Mouse (Mus musculus) left cerebral cortex, adult 2 months (tissue): Measurements from ENCODE around the gene Dgke. TPM values are rescaled to one million over a fixed set of nuclear protein-coding genes. Genes with fewer than 3 reads are reported as not detected.

Source experiments
- DNase-seq, 2 experiments: peaks; one replicate each; pipeline ENCODE4 v3.0.0; 2021 to 2022; ENCODE audit warnings: low spot score in 2 of 2, mixed read lengths in 1 of 2; ENCODE audit errors: extremely low spot score in 1 of 2
- H3K27ac ChIP-seq: fragments of 200-600 bp; 2 replicates; pipeline ENCODE4 v1.8.1; 2022
- H3K4me3 ChIP-seq: fragments of 200-600 bp; 2 replicates; pipeline ENCODE4 v1.8.1; 2022
- CTCF ChIP-seq: fragments of 200-600 bp; IDR thresholded peaks from 2 replicates; pipeline ENCODE4 v1.8.1; 2022; ENCODE audit warnings: antibody characterized with exemption, mild to moderate bottlenecking, moderate library complexity
- intact Hi-C: fragments of 180-260 bp; cut with DNase I; formaldehyde crosslinking; loops from one replicate; pipeline ENCODE4 v1.15.1; 2025
- total RNA-seq, 2 experiments: library from RNA; stranded (reverse); gene quantifications; 2 replicates each; pipeline ENCODE4 v1.2.3; 2021

The Dgke gene
- total RNA-seq, 2 experiments from 2014 or later, result 52.8 to 57.0 TPM

DNA sequence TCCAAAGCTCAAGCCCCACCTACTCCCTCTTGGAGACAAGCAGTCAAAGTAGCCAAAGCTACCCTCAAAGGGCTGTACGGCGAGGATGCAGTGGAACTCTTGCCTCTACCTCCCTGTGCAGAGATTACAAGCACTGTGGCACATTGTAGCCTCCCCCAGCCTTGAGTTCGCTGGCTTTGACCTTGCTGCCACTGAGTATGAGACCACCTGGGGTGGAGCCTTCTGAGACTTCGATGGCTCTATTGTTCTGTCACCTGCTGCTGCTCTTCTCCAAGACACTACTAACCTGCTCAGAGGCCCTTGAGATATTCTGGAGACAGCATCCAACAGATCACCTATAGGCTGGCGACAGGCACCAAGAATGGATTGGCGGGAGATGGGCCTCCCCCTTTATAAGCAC is 36.1 kb downstream of the Dgke start:
- DNase-seq, result no peak
- Histone ChIP-seq H3K27ac (no peak overlapping the region), H3K4me3 (no peak overlapping the region)
- no peak for TF ChIP-seq CTCF
- intact Hi-C loops, result no loop called here

DNA sequence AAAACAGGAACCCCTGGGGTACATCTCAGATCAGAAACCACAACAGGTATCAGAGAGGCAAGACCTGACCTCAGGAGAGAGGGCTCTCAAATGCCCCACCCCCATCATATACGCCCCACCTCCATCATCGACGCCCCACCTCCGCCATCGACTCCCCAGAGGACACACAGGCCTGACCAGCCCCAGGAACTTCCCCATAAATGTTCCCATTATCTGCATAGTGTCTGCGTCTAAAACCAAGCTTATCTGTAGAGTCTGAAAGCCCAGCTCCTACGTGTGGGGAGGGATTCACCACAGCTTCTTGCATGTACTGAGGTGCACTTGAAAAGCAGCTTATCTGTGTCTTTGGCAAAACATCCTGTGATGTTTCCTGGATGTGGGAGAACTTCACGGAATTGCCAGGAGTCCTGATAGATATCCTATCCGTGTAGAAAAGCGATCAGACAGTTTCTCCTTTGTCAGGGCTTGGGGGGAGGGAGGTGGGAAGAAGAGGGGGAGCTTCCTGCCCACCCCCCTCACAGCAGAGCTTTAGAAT is 37.7 kb downstream of the Dgke start:
- TF ChIP-seq CTCF, result no peak
- intact Hi-C loops, result no loop called here
- DNase-seq, result no peak
- Histone ChIP-seq H3K4me3 (no peak overlapping the region), H3K27ac (no peak overlapping the region)

DNA sequence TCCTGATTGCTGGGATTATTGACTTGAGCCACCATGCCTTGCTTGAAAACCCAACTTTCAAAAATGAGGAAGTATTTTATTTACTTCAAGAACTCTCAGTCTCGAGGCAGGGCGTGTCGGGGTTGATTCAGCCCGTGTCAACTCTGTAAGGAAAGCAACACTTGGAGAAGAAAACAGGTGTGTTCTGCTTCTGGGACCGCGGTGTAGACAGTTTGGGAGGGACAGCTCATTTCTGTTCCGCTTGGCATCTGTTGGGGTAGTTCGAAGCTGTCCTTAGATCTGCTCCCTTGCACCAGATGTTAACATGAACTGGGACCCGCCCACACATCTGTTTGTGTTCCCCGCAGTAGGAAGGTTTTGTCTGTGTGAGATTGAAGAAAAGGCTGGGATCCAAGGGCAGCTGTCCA is 38.7 kb downstream of the Dgke start:
- H3K27ac ChIP-seq, result no peak overlapping the region
- no peak for DNase-seq
- intact Hi-C loops, result no loop called here
- no peak overlapping the region for H3K4me3 ChIP-seq
- TF ChIP-seq CTCF, result no peak

DNA sequence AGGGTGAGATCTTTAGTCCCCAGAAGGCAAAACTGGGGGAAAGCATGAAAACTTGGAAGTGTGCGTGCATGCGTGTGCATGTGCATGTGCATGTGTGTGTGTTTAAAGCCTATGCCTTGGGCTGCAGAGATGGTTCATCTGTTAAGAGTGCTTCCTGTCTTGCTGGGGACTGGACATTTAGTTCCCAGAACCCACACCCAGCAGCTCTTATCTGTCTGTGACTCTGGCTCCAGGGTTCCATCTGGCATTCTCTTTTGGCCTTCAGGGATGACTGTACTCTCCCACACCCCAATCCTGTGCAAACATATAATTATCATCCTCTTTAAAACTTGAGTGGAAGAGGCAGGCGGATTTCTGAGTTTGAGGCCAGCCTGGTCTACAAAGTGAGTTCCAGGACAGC is 40.5 kb downstream of the Dgke start:
- H3K27ac ChIP-seq, result no peak overlapping the region
- no peak for TF ChIP-seq CTCF
- DNase-seq, result no peak
- intact Hi-C loops, result no loop called here
- no peak overlapping the region for H3K4me3 ChIP-seq

DNA sequence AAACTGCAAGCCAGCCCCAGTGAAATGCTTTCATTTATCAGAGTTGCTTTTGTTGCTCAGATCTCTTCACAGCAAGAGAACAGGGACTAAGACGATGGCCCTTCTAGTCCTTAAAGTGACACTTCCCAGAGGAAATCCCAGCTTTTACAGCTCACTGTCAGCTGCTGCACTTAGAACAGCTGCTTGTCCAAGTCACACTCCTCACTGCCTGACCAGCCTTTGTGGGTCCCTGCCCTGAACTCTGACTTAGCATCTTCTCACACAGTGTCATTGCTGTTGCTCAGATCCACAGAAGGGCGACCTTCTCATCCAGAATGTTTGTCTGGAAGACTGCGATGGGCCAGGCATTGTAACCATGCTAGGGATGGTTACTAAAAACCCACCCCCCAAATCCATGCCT is 41.0 kb downstream of the Dgke start:
- intact Hi-C loops, result no loop called here
- DNase-seq, result no peak
- no peak overlapping the region for H3K4me3 ChIP-seq
- no peak overlapping the region for H3K27ac ChIP-seq
- no peak for TF ChIP-seq CTCF

DNA sequence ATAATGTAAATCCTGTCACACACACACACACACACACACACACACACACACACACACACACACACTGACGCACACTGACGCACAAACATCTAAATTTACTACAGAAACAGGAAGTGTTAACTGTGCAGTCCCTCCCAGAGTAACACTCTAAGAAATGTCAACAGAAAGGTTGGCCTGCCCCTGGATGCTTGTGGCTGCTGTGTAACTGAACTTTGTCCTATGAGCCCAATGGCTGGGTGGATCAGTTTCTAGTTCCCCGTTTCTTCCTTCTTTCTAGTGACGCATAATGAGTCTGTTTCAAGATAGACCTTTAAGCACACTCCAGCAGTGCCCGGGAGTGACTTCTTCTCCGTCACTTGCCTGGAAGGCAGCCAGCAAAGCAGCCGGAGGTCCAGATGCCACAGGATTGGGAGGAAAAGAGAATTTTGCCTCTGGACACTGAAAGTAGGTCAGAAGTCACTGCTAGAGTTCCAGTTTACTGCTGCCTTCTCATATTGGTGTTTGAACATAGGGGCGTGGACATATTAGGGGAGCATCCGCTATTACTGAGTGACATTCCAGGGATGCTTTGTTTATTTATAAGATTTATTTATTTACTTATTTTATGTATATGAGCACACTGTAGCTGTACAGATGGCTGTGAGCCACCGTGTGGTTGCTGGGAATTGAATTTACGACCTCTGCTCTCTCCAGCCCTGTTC is 42.3 kb downstream of the Dgke start:
- no peak overlapping the region; the same call in 1 of the 2 replicates for H3K27ac ChIP-seq
- TF ChIP-seq CTCF, result no peak
- DNase-seq, result no peak
- no peak overlapping the region for H3K4me3 ChIP-seq
- intact Hi-C loops, result no loop called here

DNA sequence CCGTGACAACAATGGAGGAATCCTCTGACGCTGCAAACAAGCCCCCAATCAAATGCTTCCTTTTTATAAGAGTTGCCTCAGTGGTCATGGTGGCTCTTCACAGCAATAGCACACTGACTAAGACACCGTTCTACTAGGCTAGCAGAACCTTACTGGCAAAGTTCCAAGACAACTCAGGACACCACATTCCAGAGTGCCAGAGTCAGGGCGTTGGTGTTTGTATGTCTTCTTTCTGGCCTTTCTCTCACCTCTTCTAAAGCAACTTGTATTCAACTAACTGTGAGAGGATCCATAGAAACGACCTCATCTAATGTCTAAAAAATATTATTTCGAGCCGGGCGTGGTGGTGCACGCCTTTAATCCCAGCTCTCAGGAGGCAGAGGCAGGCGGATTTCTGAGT is 43.2 kb downstream of the Dgke start:
- Histone ChIP-seq H3K4me3 (no peak overlapping the region), H3K27ac (no peak overlapping the region)
- TF ChIP-seq CTCF, result no peak
- DNase-seq, result no peak
- intact Hi-C loops, result no loop called here

DNA sequence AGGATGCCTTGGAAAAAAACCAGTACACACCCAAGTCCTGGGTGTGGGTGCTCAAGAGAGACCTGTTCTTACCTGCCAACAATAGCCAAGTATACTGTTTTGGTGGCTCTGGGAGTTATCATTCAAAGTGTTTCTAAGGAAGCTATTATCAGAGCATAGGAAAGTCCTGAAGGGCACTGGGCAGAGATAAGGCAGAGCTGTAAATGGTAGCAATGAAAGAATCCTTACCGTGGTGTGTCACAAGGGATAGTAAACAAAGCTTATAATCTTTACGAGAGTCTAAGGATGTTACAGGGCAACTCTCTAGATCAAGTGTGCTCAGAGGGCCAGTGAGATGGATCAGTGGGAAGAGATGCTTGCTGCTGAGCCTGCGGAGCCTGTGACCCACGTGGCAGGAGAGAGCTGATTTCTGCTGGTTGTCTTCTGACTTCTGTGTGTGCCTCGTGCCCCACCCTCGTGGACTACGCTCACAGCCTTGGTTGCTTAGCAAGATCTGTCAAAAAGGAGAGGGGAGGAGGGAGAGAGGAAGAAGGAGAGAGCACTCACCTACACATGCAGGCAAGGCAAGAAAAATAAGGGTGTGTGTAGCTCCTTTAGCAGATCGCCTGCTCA is 44.4 kb downstream of the Dgke start:
- H3K27ac ChIP-seq, result no peak overlapping the region
- TF ChIP-seq CTCF, result no peak
- intact Hi-C loops, result no loop called here
- peak in 1 of 2 experiments; percentile 16 for DNase-seq
- H3K4me3 ChIP-seq, result no peak overlapping the region

DNA sequence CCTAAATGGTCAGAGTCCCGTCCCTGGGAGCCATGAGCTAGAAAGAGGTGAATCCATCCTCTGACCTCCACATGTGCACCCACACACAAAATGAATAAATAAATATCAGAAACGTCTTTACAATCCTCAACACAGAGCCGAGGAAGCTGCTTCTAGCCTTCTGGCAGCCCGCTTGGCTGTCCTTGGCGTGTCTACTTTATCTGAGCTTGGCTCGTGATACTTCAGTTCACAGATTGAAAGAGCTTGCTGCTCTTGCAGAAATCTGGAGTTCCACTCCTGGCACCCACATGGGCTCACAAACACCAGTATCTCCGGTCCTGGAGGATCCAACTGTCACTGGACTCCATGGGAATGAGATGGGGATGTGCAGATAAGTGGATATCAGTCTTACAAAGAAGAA is 45.0 kb downstream of the Dgke start:
- Histone ChIP-seq H3K27ac (no peak overlapping the region), H3K4me3 (no peak overlapping the region)
- DNase-seq, result no peak
- intact Hi-C loops, result no loop called here
- no peak for TF ChIP-seq CTCF

DNA sequence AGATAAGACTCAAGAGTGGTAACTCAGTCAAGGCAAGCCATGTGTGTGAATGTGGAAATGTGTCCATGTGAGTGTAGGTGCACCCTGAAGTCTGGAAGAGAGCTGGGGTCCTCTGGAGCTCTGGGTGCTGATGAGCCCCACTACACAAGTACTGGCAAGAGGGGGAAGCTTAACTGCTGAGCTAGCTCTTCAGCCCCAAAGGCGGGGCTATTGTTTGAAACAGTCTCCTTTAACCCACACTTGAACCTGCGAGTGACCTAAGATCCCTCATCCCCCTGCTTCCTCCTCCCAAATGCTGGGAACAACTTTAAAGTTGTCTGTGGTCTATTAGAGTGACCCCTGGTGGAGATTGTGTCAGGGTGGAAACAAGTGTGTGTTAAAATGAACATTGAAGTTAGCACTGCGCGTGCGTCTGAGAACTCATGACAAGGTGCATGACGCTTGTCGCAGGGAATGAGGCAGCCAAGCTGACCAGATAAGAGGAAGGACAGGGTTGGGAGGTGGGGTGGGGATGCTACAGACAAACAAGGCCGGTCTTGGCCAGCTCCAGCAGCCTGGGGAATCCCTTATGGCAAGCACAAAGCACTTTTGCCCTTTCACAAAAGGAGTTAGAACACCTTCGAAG is 45.9 kb downstream of the Dgke start:
- TF ChIP-seq CTCF, result peak; percentile 33; the same call in 1 of the 2 replicates
- Histone ChIP-seq H3K27ac (no peak overlapping the region), H3K4me3 (no peak overlapping the region)
- DNase-seq, result no peak
- intact Hi-C loops, result no loop called here

DNA sequence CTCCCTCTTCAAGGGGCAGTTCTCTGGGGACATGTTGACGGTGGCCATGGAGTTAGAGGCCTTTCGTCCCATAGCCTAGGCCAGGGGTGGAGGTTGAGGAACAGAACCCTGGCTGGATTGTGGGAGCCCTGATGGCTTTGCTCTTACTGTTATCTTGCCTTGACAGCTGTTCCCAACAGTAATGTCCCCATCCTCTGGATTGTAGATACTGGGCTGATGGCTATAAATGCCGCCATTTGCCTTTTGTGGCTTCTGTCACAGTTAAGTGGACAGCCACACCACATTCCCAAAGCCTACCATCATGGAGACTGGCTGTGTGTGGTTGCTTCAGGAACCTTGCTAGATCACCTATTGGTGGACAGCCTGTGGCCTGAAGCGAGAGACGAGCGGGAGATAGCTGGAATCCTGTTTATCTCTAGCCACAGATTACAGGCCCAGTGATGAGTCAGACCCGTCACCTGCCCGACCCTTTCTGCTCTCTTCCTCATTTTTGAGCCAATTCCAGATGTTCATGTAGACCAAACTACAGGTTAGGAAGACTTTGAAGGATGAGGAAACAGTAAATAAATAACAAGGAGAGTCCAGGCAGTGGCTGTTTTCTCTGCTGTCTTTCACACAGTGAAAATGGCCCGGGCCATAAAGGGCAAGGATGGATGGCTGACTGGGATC is 49.0 kb downstream of the Dgke start:
- no peak for TF ChIP-seq CTCF
- Histone ChIP-seq H3K27ac (no peak overlapping the region), H3K4me3 (no peak overlapping the region)
- intact Hi-C loops, result no loop called here
- DNase-seq, result no peak

DNA sequence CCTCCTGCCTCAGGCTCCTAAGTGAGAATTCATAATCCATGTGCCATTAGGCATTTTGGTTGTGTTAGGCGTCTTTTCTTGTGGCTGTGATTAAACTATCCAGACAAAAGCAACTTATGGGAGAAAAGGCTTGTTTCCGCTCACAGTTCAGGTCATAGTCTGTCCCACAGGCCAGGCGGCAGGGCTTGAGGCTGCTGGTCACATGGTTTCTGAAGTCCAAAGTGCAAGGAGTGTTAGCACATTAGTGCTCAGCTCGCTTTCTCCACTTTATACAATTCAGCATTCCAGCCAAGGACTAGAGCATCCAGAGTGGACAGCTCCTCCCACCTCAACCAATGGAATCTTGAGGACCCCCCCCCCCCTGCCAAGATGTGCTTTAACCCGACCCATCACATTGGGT is 54.4 kb downstream of the Dgke start:
- intact Hi-C loops, result no loop called here
- Histone ChIP-seq H3K27ac (no peak overlapping the region), H3K4me3 (no peak overlapping the region)
- no peak for DNase-seq
- no peak for TF ChIP-seq CTCF
